Mouse (Mus musculus): ENCODE measurements around the gene Cacng4. TPM values are rescaled to one million over a fixed set of nuclear protein-coding genes. Genes with fewer than 3 reads are reported as not detected.

The Cacng4 gene
- polyA plus RNA-seq, 1 experiment from 2014 or later = 1.7 TPM

DNA sequence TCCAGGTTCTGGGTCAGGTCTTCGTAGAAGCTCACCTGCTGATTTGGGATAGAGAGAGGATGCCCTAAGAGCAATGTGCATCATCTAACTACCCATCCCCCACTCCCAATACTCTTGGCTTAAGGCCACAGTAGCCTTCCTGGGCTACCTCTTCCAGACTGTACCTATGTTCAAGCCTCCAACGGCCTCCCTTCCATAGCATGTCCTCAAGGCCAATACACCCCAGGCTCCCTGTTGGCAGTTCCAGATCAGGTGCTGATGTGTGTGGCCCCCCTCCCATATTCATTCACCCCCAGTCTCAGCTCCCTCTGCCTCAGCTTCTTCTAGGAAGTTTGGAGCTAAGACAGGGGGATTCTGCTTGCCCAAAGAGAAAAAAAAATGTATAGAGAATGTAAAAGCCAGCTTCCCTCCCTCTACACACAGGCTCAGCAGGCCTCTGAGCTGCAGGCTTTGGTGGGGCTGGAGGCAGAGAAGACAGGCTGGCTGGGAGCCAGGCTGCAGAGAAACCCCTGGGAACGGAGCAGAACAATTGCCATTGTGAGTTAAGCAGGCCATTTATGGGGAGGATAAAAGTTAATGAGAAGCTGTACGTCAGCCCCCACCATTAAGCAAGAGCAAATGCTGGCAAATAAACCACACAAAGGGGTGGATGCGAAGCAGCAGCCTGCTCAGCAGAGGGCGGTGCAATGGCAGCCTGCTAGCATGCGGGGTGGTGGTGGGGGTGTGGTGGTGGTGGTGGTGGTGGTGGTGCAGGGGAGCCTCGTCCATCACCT is 31.5 kb downstream of the Cacng4 start:
- no peaks in the 10 kb centered on the region for H3K27me3 ChIP-seq (replicated peaks; ENCODE audit: control insufficient read depth, insufficient read depth, low read length)
- no peaks in the 10 kb centered on the region for H3K4me1 ChIP-seq (replicated peaks; ENCODE audit: control insufficient read depth, insufficient read depth, low read length)
- 32% methylated on average over 8 of the region's 8 CpGs for WGBS
- H3K4me2 ChIP-seq (replicated peaks; ENCODE audit: low read depth) = no peak overlapping the region
- TF ChIP-seq CTCF (IDR thresholded peaks at IDR 0.05; ENCODE audit: low read depth) = peak; percentile 37
- H3K27ac ChIP-seq (ENCODE audit: low read depth, low read length) = no peak overlapping the region
- H3K9me3 ChIP-seq (ENCODE audit: control insufficient read depth) = no peaks in the 10 kb centered on the region
- H3K4me3 ChIP-seq (ENCODE audit: low read depth, low read length) = no peak overlapping the region
- no peak for ATAC-seq
- H3K9ac ChIP-seq (ENCODE audit: low read depth, low read length) = no peak overlapping the region
- no peaks in the 10 kb centered on the region for H3K36me3 ChIP-seq (ENCODE audit: control insufficient read depth, insufficient read depth)

DNA sequence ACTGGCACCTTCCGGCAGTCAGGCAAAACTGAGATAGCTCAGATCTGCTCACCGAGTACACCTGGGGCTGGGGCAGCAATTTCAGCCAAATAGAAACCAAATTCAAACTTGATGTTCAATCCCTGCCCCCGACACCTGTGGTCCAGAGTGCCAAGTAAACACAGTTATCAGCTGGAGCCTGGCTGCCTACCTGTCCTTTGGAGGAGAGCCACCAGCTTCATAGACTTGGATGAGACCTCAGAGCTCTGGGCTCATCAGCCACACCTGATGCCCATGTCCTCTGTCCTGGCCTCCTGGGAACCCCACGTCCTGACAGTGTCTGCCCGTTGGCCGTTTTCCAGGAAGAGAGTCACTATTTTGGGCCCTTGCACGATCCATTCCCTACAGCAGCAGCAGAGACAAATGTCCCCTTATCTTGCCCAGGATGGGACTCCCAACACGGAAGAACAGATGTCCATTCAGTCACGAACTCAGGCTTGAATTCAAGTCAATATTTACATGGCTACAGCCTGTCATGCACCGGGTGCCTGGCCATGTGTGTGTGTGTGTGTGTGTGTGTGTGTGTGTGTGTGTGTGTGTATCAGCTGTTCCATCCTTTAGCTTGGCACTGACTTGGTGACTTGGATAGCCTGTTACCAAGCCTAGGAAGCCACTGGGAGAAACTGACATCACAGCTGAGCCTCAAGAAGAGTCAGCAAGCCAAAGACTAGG is 32.4 kb downstream of the Cacng4 start:
- no peak for ATAC-seq
- 41% methylated on average over 10 of the region's 10 CpGs for WGBS
- TF ChIP-seq CTCF (IDR thresholded peaks at IDR 0.05; ENCODE audit: low read depth) = no peak
- Histone ChIP-seq H3K9ac (ENCODE audit: low read depth, low read length) (no peak overlapping the region), H3K27me3 (replicated peaks; ENCODE audit: control insufficient read depth, insufficient read depth, low read length) (no peaks in the 10 kb centered on the region), H3K4me2 (replicated peaks; ENCODE audit: low read depth) (no peak overlapping the region), H3K27ac (ENCODE audit: low read depth, low read length) (no peak overlapping the region), H3K9me3 (ENCODE audit: control insufficient read depth) (no peaks in the 10 kb centered on the region), H3K4me1 (replicated peaks; ENCODE audit: control insufficient read depth, insufficient read depth, low read length) (no peaks in the 10 kb centered on the region), H3K36me3 (ENCODE audit: control insufficient read depth, insufficient read depth) (no peaks in the 10 kb centered on the region), H3K4me3 (ENCODE audit: low read depth, low read length) (no peak overlapping the region)

- H3K27ac ChIP-seq (ENCODE audit: low read depth, low read length) = no peak overlapping the region
- no peaks in the 10 kb centered on the region for H3K27me3 ChIP-seq (replicated peaks; ENCODE audit: control insufficient read depth, insufficient read depth, low read length)
- TF ChIP-seq CTCF (IDR thresholded peaks at IDR 0.05; ENCODE audit: low read depth) = no peak
- no peaks in the 10 kb centered on the region for H3K36me3 ChIP-seq (ENCODE audit: control insufficient read depth, insufficient read depth)
- H3K9ac ChIP-seq (ENCODE audit: low read depth, low read length) = no peak overlapping the region
- H3K4me2 ChIP-seq (replicated peaks; ENCODE audit: low read depth) = no peak overlapping the region
- no peaks in the 10 kb centered on the region for H3K9me3 ChIP-seq (ENCODE audit: control insufficient read depth)
- no peak overlapping the region for H3K4me3 ChIP-seq (ENCODE audit: low read depth, low read length)
- WGBS = 69% methylated on average over 10 of the region's 10 CpGs
- no peak for ATAC-seq
- H3K4me1 ChIP-seq (replicated peaks; ENCODE audit: control insufficient read depth, insufficient read depth, low read length) = no peaks in the 10 kb centered on the region
These were observed 34.4 kb downstream of the Cacng4 start for GRCm38 (mm10) chr11:107760001-107760400.

GRCm38 (mm10) chr11:107759516-107759915 is 34.8 kb downstream of the Cacng4 start:
- Histone ChIP-seq H3K9ac (ENCODE audit: low read depth, low read length) (no peak overlapping the region), H3K9me3 (ENCODE audit: control insufficient read depth) (no peaks in the 10 kb centered on the region), H3K4me3 (ENCODE audit: low read depth, low read length) (no peak overlapping the region), H3K36me3 (ENCODE audit: control insufficient read depth, insufficient read depth) (no peaks in the 10 kb centered on the region), H3K4me2 (replicated peaks; ENCODE audit: low read depth) (no peak overlapping the region), H3K4me1 (replicated peaks; ENCODE audit: control insufficient read depth, insufficient read depth, low read length) (no peaks in the 10 kb centered on the region), H3K27me3 (replicated peaks; ENCODE audit: control insufficient read depth, insufficient read depth, low read length) (no peaks in the 10 kb centered on the region), H3K27ac (ENCODE audit: low read depth, low read length) (no peak overlapping the region)
- no peak for ATAC-seq
- no peak for TF ChIP-seq CTCF (IDR thresholded peaks at IDR 0.05; ENCODE audit: low read depth)
- 82% methylated on average over 9 of the region's 9 CpGs for WGBS

DNA sequence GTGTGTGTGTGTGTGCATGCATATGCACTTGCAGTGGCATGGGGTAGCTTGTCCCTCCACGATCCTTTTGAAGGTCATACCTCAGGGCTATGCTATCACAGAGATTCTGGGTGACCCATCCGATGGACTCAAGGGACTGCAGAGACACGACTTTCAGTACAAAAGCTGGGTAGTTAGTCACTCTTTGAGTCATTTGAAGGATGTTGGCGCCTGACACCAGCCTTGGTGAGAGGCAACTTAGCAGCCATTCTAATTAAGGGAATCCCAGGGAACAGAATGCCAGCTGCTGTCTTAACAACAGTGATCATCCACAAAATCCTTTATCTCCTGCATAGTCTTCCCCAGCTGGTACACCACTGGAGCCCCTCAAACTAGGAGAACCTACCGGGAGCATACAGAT is 45.2 kb downstream of the Cacng4 start:
- Histone ChIP-seq H3K9me3 (ENCODE audit: control insufficient read depth) (no peaks in the 10 kb centered on the region), H3K36me3 (ENCODE audit: control insufficient read depth, insufficient read depth) (no peaks in the 10 kb centered on the region), H3K4me1 (replicated peaks; ENCODE audit: control insufficient read depth, insufficient read depth, low read length) (no peaks in the 10 kb centered on the region), H3K27me3 (replicated peaks; ENCODE audit: control insufficient read depth, insufficient read depth, low read length) (no peaks in the 10 kb centered on the region), H3K27ac (ENCODE audit: low read depth, low read length) (no peak overlapping the region), H3K9ac (ENCODE audit: low read depth, low read length) (no peak overlapping the region), H3K4me2 (replicated peaks; ENCODE audit: low read depth) (no peak overlapping the region), H3K4me3 (ENCODE audit: low read depth, low read length) (no peak overlapping the region)
- WGBS = 84% methylated on average over 5 of the region's 5 CpGs
- TF ChIP-seq CTCF (IDR thresholded peaks at IDR 0.05; ENCODE audit: low read depth) = no peak
- no peak for ATAC-seq

DNA sequence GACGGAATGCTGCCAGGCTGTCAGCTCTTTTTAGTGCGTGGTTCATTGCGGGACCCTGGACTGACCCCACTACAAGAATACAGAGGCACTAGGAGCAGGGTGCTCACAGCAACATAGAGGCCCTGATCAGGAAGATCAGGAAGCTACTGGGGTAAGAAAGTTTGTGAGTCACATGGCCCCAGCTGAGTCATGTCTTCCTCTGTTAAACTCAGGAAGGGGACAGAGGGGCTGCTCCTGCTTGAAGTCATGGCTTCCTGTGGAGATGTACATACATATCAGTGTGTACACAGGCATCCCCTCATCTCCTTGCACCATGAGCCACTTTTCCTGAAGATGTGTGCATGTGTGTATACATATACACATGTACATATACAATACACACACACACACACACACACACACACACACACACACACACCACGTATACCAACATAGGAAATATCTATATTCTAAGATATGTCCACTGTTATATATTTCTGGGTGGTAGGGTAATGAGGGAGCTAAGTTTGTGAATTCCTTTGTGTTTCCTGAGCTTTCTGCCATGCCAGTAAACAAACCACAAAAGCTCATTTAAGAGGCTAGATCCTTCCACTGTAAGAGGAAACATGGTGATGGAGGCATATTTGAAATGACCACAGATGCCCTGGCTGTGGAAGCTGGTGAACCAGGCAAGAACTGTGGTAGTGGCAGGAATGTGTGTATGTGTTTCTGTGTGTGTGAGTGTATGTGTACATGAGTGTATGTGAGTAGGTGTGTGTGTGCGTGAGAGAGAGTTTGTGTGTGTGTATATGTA is 45.9 kb downstream of the Cacng4 start:
- Histone ChIP-seq H3K27me3 (replicated peaks; ENCODE audit: control insufficient read depth, insufficient read depth, low read length) (no peaks in the 10 kb centered on the region), H3K36me3 (ENCODE audit: control insufficient read depth, insufficient read depth) (no peaks in the 10 kb centered on the region), H3K4me2 (replicated peaks; ENCODE audit: low read depth) (no peak overlapping the region), H3K9me3 (ENCODE audit: control insufficient read depth) (no peaks in the 10 kb centered on the region), H3K9ac (ENCODE audit: low read depth, low read length) (no peak overlapping the region), H3K4me1 (replicated peaks; ENCODE audit: control insufficient read depth, insufficient read depth, low read length) (no peaks in the 10 kb centered on the region), H3K4me3 (ENCODE audit: low read depth, low read length) (no peak overlapping the region), H3K27ac (ENCODE audit: low read depth, low read length) (no peak overlapping the region)
- no peak for TF ChIP-seq CTCF (IDR thresholded peaks at IDR 0.05; ENCODE audit: low read depth)
- ATAC-seq = no peak
- WGBS = 76% methylated on average over 5 of the region's 5 CpGs
